Mouse (Mus musculus) forebrain, postnatal 0 days (tissue): ENCODE measurements around the gene Chil1. TPM values are rescaled to one million over a fixed set of nuclear protein-coding genes. Genes with fewer than 3 reads are reported as not detected.

Source experiments
- ATAC-seq: fragments of 200-750 bp; cut with Nextera tagmentation; 2 replicates; pipeline ENCODE4 v1.8.0; 2017; ENCODE audit warnings: mild to moderate bottlenecking, moderate library complexity
- DNase-seq: peaks from one replicate; pipeline ENCODE4 v3.0.0-alpha.2; 2015
- H3K27ac ChIP-seq: fragments of 300-500 bp; sonication (generic); 2 replicates; pipeline ENCODE4 v1.5.1; 2014; ENCODE audit warnings: low read depth, mild to moderate bottlenecking, antibody characterized with exemption, low read length, moderate library complexity, mixed read lengths
- H3K27me3 ChIP-seq: fragments of 300-500 bp; sonication (generic); 2 replicates; pipeline ENCODE4 v1.6.1; 2014; ENCODE audit warnings: mild to moderate bottlenecking, low read length, mixed read lengths; ENCODE audit not compliant: insufficient read depth
- H3K36me3 ChIP-seq: fragments of 300-500 bp; sonication (generic); 2 replicates; pipeline ENCODE4 v1.6.1; 2014; ENCODE audit warnings: mild to moderate bottlenecking, moderate library complexity; ENCODE audit not compliant: insufficient read depth
- H3K4me1 ChIP-seq: fragments of 300-500 bp; sonication (generic); 2 replicates; pipeline ENCODE4 v1.6.1; 2014; ENCODE audit warnings: antibody characterized with exemption; ENCODE audit not compliant: insufficient read depth
- H3K4me2 ChIP-seq: fragments of 300-500 bp; sonication (generic); 2 replicates; pipeline ENCODE4 v1.6.1; 2014; ENCODE audit warnings: low read depth, mild to moderate bottlenecking, moderate library complexity
- H3K4me3 ChIP-seq: fragments of 300-500 bp; sonication (generic); 2 replicates; pipeline ENCODE4 v1.5.1; 2014; ENCODE audit warnings: low read depth, low read length, mixed read lengths
- H3K9ac ChIP-seq: fragments of 300-500 bp; sonication (generic); 2 replicates; pipeline ENCODE4 v1.6.1; 2014; ENCODE audit warnings: mild to moderate bottlenecking
- H3K9me3 ChIP-seq: fragments of 300-500 bp; sonication (generic); 2 replicates; pipeline ENCODE4 v1.6.1; 2016; ENCODE audit warnings: low read length
- CTCF ChIP-seq: sonication (generic); IDR thresholded peaks from 2 replicates; pipeline ENCODE4 v1.5.1; 2016; ENCODE audit warnings: antibody characterized with exemption, control low read depth, low read depth
- WGBS: fragments of 180-500 bp; shearing (Covaris S2); extraction: QIAGEN DNeasy Blood & Tissue Kit; methylation state at CpG from one replicate; pipeline ENCODE4 v1.1.7; 2014; 5-methylcytosine and 5-hydroxymethylcytosine counted together
- polyA plus RNA-seq: library from polyadenylated mRNA; unstranded; fragments of >200 nt; fragmentation: Nextera tagmentation; extraction: Ambion mirVana; gene quantifications from 2 replicates; pipeline ENCODE4 v1.2.1, GENCODE M21; 2015
- total RNA-seq: library from RNA; depleted of rRNA; stranded (reverse); fragments of >200 nt; gene quantifications from 2 replicates; pipeline ENCODE4 v1.2.3, GENCODE M21; 2014

The Chil1 gene
- total and polyA plus RNA-seq, 2 experiments from 2014 or later = 0.38 to 4.1 TPM

DNA sequence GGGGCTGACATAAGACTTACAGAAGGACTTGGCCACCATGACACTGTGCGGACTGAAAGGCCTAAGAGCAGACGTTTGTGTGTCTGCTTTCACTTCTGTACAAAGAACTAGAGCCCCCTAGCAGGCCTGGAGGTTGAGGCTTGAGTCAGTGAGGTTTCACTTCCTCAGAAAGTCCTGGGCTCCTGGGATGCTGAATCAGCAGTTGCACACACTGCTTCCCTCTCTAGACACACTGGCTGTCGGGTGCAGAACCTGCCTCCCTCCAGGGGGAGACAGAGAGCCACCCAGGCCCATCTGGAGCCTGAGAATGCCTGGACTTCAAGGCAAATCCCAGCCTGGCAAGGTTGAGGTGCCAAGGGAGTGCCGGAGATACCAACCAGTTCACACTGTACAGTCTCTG is 14.4 kb downstream of the Chil1 start:
- WGBS = 67% methylated on average over 4 of the region's 4 CpGs
- no peak for DNase-seq
- Histone ChIP-seq H3K9ac (no peak overlapping the region), H3K4me2 (no peak overlapping the region), H3K9me3 (no peaks in the 10 kb centered on the region), H3K4me1 (peaks cover 6% of the 10 kb centered on the region), H3K27ac (no peak overlapping the region), H3K4me3 (no peak overlapping the region), H3K36me3 (no peaks in the 10 kb centered on the region), H3K27me3 (no peaks in the 10 kb centered on the region)
- ATAC-seq = no peak
- peak; percentile 64 for TF ChIP-seq CTCF

DNA sequence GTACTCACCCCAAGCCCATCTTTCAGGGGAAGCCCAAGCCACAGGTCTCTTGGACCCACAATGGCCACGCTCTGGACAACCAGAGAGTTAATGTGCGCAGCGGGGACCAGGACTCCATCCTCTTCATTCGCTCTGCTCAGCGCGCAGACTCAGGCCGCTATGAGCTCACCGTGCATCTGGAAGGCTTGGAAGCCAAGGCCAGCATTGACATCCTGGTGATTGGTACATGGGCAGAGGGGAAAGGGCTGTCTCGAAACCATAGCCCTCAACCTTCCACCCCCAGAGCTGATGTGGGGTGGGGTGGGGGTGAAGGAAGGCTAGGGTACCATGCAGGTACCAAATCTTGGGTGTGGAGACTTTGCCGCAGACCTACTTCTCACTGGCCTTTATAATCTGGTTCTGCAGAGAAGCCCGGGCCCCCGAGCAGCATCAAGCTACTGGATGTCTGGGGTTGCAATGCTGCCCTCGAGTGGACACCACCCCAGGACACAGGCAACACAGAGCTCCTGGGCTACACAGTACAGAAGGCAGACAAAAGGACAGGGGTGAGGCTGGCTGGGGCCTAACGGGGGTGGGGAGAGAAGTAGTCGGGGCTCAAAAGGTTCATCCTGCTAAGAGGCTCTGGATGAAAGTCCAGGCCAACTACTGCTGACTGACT is 15.5 kb downstream of the Chil1 start:
- H3K4me2 ChIP-seq = no peak overlapping the region
- peaks cover 12% of the 10 kb centered on the region for H3K4me1 ChIP-seq
- DNase-seq (no peak), ATAC-seq (no peak)
- H3K36me3 ChIP-seq = no peaks in the 10 kb centered on the region
- H3K27me3 ChIP-seq = no peaks in the 10 kb centered on the region
- 80% methylated on average over 15 of the region's 15 CpGs for WGBS
- no peak overlapping the region for H3K4me3 ChIP-seq
- TF ChIP-seq CTCF = 0 out of 2 replicates have a peak, but pooled peaks have one; percentile 2
- H3K9me3 ChIP-seq = no peaks in the 10 kb centered on the region
- H3K27ac ChIP-seq = no peak overlapping the region
- H3K9ac ChIP-seq = no peak overlapping the region

GRCm38 (mm10) chr1:134198197-134198995 is 16.4 kb downstream of the Chil1 start:
- Histone ChIP-seq H3K27ac (no peak overlapping the region), H3K4me3 (no peak overlapping the region), H3K9me3 (no peaks in the 10 kb centered on the region), H3K9ac (no peak overlapping the region), H3K4me2 (no peak overlapping the region), H3K4me1 (peaks cover 12% of the 10 kb centered on the region), H3K36me3 (no peaks in the 10 kb centered on the region; the same call in 1 of the 2 replicates), H3K27me3 (no peaks in the 10 kb centered on the region)
- DNase-seq (no peak), ATAC-seq (peak; percentile 42; the same call in 1 of the 2 replicates)
- TF ChIP-seq CTCF = no peak
- 65% methylated on average over 12 of the region's 12 CpGs for WGBS

DNA sequence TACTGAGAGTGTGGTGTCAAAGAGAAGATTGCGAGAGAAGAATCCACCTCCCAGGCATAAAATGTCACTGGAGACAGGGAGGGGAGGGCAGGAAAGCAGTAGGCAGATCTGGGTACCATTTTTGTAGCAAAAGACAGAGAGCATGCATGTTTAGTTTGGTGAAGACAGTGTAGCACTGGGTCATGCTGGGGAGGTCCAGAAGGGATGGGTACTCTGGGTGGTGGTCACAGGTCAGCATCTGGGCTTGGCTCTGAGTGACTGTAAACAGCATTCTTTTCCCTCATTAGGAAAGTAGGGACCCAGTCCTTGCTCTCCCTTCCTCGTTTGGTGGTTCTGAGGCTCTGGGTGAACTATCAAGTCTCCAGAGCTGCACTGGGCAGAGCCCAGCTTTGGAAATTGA is 18.5 kb downstream of the Chil1 start:
- Histone ChIP-seq H3K36me3 (no peaks in the 10 kb centered on the region; the same call in 1 of the 2 replicates), H3K4me1 (peaks cover 14% of the 10 kb centered on the region), H3K4me3 (no peak overlapping the region), H3K27ac (peak overlapping the region; percentile 59; the same call in 1 of the 2 replicates), H3K9ac (no peak overlapping the region), H3K9me3 (no peaks in the 10 kb centered on the region), H3K27me3 (no peaks in the 10 kb centered on the region), H3K4me2 (no peak overlapping the region)
- TF ChIP-seq CTCF = no peak
- DNase-seq (no peak), ATAC-seq (no peak)
- WGBS = 67% methylated on average over 2 of the region's 2 CpGs

DNA sequence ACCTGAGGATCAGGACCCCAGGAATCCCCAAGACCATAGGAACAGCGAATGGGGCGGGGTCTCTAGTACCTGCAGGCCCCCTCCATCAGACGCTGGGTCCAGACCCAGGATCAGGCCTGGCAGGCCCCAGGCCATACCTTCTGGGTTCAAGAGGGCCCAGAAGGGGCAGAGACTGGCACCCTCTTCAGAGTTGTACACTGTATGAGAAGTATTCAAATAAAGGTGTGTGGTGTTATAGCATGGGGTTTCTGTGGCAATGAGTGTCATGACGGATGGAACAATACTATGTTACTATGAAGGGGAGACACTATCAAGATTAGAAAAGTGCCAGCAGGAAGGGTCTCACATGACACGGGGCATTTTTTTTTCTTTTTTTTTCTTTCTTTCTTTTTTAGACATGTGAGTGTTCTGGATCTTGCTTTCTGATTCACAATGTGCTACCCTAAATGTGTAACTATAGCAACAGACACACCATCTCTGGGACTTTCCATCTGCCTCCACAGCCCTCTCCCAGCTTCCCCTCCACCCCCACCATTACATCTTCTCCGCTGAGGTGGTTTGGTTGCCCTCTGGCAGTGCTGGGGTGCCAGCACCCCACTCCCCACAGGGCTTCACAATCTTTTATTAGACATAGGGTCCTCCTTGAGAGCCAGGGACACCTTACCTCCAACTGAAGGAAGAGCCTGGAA is 19.2 kb downstream of the Chil1 start:
- no peak for TF ChIP-seq CTCF
- no peak overlapping the region for H3K4me3 ChIP-seq
- H3K27me3 ChIP-seq = no peaks in the 10 kb centered on the region
- DNase-seq (no peak), ATAC-seq (peak; percentile 73)
- no peak overlapping the region for H3K9ac ChIP-seq
- no peaks in the 10 kb centered on the region; the same call in 1 of the 2 replicates for H3K36me3 ChIP-seq
- no peaks in the 10 kb centered on the region for H3K9me3 ChIP-seq
- no peak overlapping the region for H3K4me2 ChIP-seq
- H3K27ac ChIP-seq = peak overlapping the region; percentile 59; the same call in 1 of the 2 replicates
- WGBS = 73% methylated on average over 6 of the region's 6 CpGs
- H3K4me1 ChIP-seq = peaks cover 18% of the 10 kb centered on the region

GRCm38 (mm10) chr1:134201751-134202420 is 19.9 kb downstream of the Chil1 start:
- no peak for DNase-seq

More at GRCm38 (mm10) chr1:134201751-134202420, 19.9 kb downstream of the Chil1 start:
- TF ChIP-seq CTCF = peak; percentile 75
- H3K27me3 ChIP-seq = no peaks in the 10 kb centered on the region
- H3K27ac ChIP-seq = 0 out of 2 replicates have a peak overlapping the region, but pooled peaks have one; percentile 36
- peaks cover 18% of the 10 kb centered on the region for H3K4me1 ChIP-seq
- no peak overlapping the region for H3K9ac ChIP-seq
- H3K4me3 ChIP-seq = no peak overlapping the region
- no peak for ATAC-seq
- 51% methylated on average over 3 of the region's 3 CpGs for WGBS
- H3K4me2 ChIP-seq = no peak overlapping the region
- H3K36me3 ChIP-seq = no peaks in the 10 kb centered on the region; the same call in 1 of the 2 replicates
- H3K9me3 ChIP-seq = no peaks in the 10 kb centered on the region
